Mouse (Mus musculus) CD8-positive naive resting alpha-beta T cell, adult 2 months (primary cell): Measurements from ENCODE around the gene Hyal2.
A peak's percentile ranks its signal among the peaks of the same experiment; 100 is the strongest.

Experiments
- DNase-seq, 2 experiments: peaks; one replicate each; pipeline ENCODE4 v3.0.0; 2022; ENCODE audit warnings: low read depth in 2 of 2, low spot score in 2 of 2

The Hyal2 gene

GRCm38 (mm10) chr9:107567702-107568319 is at the start of gene Hyal2:
TSS of gene Hyal2 (plus strand) at chr9:107567945.
- no peak for DNase-seq

- no peak for DNase-seq
Observed at GRCm38 (mm10) chr9:107520331-107520730, 47.4 kb upstream of the Hyal2 start.

DNA sequence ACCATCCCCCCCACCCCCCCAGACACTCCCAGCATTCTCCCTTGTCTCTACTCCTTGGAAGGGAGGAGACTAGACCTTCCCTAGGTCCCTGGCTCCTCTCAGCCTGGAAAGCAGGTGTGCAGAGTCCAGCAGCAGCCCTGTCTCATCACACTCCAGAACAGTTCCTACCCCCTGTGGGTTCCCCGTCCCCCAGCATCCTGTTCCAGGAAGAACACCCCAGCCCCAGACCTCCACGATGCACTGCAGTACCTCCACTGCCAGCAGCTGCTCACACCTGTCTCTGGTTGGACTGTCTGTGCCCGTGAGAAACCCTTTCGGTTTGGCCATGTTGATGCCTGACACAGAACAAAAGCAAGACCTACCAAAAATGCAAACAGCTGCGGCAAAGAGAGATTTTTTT is 46.6 kb upstream of the Hyal2 start:
- no peak for DNase-seq

GRCm38 (mm10) chr9:107521711-107522399 is 45.9 kb upstream of the Hyal2 start:
- no peak for DNase-seq

DNA sequence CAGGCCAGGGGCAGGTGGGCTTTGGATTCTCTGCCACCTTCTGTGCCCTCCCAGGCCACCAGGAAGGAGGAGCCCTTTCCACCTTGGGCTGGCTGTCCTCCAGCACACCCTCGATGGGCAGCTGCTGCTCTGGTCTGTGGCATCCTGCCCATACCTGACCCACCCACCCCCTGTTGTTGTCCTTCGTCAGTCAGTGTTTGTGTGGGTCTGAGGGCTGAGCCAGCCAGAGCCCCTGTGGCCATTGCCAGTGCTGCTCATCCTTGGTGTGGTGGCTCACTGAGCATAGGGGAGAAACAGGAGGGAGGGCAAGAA is 45.4 kb upstream of the Hyal2 start:
- DNase-seq = no peak

DNA sequence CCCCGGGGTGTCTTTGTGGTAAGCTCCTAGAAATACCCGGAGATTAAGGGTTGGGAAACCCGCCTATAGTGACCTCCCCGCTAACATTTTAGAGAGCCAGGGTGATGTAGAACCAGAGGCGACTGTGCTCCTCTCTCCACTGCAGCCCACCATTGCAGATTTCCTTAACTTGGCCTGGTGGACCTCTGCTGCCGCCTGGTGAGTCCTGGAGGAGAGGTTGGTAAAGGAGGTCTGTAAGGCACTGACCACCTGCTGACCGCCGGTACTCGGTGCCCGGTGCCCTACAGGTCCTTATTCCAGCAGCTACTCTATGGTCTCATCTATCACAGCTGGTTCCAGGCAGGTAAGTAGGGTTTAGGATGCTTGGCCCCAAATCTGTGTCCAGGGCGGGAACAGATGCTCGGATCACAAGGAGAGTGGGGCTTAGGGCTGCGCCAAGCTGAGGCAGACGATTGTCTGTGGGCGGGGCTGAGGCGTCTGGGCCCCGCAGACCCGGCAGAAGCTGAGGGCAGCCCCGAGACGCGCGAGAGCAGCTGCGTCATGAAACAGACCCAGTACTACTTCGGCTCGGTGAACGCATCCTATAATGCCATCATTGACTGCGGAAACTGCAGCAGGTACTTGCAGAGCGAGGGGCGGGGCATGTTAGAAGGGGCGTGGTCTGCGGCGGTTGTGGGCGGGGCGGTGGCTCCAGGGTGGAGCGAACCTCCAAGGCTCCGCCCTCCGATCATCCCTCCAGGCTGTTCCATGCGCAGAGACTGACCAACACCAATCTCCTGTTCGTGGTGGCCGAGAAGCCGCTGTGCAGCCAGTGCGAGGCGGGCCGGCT is 41.3 kb upstream of the Hyal2 start:
- DNase-seq = peak; percentile 74 to 85

DNA sequence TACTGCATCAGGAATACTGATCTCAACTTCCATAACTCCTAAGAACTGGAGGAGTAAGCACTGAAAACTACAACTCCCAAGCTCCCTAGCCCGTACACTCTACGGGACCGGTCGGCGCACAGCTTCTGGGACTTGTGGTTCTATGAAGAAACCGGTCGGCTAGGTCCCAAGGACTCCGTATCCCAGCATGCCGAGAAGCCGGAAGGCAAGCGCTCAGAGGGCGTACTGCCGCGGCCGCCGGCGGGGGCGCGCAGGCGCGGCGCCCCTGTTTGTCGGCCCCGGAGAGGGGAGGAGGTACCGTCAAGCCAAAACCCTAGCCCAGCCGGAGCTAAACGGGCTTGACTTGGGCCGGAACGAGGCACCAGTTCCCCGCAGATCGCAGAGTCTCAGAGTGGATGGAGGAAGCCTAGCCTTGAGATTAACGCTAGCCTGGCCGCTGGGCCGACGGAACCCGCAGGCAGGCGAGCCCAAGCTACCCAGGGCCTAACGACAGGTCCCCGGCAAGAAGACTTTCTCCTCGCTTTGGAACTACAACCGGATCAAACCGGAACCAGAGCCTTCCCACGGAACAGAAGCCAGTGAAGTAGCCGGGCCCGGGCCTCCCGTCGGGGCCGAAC is 33.8 kb upstream of the Hyal2 start, which contains the start of gene Tmem115:
Gene Tmem115 (plus strand): TSS at position 155 of the 617 bp plus-strand sequence.
- DNase-seq = peak; percentile 85 to 87

- no peak for DNase-seq
Observed at GRCm38 (mm10) chr9:107534408-107535202, 33.1 kb upstream of the Hyal2 start.

DNA sequence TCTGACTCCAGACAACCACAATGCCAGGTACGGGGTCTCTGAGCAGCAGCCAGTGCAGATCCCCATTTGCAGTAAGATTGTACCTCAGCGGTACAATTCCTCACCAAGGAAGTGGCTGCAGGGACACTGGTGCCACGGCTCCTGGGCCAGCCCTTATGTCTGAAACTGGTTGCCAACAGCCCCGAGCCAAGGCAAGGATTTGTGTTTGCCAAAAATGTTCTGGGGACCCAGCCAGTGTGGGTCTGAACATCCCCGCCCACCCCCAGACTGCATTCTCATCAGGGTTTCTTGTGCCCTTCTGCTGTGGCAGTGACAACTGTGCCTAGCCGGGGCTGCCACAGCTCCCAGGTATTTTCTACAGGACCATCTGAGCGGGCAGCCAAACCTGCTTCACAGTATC is 29.5 kb upstream of the Hyal2 start:
- no peak for DNase-seq

DNA sequence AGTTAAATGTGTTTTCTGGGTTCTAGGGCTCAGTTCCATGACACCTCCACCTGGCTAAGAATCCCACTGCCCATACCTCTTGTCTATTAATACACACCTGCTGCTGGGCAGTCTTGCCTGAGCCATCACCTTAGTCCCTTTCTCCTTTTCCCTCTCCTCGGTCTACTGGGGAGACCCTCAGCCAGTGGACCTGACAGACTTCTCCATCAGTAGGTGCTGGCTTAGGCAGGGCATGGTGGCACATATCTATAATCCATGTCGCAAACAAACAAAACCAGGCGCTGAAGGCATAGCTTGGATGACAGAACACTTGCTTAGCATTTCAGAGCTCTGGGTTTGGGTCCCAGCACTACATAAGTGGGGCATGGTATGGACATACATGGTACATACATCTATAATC is 29.0 kb upstream of the Hyal2 start:
- no peak for DNase-seq

GRCm38 (mm10) chr9:107539940-107540339 is 27.8 kb upstream of the Hyal2 start:
- no peak for DNase-seq

DNA sequence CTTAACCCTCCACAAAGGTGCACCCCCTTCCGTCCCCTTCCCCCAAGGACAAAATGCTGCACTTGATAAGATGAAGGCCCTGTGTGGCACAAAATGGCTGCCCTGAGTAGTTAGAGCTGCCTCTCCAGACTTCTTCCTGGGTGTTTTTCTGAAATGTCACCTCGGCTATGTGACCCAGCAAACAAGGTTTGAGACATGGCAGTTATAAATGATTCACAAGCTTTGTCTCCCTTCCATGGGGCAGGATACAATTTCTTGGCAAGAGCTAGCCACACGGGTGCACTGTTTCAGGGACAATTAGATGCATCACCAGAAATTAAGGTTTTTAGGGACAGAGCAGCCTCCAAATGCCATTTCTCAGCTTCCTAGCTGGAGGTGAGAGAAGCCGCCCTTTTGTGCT is 27.3 kb upstream of the Hyal2 start:
- DNase-seq = no peak

DNA sequence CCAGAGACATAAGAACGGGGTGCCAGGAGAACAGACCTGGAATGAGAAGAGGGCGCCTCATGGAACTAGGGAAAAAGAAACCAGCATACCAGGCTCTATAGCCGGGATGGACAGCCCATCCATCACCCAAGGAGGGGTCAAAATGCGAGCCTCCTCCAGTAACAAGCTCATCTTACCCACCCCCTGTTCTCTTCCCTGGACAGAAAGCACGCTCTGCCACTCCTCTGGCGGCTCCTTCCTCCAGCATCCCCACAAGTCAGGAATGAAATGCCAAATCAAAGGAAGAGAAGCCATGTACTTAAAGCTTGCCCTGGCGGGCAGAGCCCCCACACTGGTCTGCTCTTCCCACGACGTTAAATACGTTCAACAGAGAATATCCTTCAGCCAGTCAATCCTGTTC is 26.7 kb upstream of the Hyal2 start:
- DNase-seq = no peak

- peak; percentile 88 to 95 for DNase-seq
Observed at GRCm38 (mm10) chr9:107541474-107542351, 26.0 kb upstream of the Hyal2 start, which contains the start of the genes Cyb561d2 and Nprl2. TSS of gene Cyb561d2 (minus strand) at chr9:107542193. TSS of gene Nprl2 (plus strand) at chr9:107542226.

- DNase-seq = no peak
Observed at GRCm38 (mm10) chr9:107542352-107542686, 25.4 kb upstream of the Hyal2 start.

- DNase-seq = no peak
Observed at GRCm38 (mm10) chr9:107542721-107543120, 25.0 kb upstream of the Hyal2 start.

DNA sequence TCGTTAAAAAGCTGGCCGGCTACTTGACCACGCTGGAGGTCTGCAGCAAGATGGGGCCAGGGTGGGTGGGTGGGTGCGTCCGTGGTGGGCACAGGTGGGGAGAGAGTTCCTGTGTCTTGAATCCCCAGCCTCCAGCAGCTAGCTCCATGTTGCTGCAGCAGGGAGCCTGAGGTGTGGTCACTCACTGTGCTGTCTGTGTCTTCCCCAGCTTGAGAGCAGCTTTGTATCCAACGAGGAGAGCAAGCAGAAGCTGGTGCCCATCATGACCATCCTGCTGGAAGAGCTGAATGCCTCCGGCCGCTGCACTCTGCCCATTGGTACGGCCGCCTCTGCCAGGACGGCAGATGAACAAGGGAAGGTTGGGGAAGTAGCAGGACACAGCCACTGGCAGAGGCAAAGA is 24.4 kb upstream of the Hyal2 start:
- DNase-seq = no peak

DNA sequence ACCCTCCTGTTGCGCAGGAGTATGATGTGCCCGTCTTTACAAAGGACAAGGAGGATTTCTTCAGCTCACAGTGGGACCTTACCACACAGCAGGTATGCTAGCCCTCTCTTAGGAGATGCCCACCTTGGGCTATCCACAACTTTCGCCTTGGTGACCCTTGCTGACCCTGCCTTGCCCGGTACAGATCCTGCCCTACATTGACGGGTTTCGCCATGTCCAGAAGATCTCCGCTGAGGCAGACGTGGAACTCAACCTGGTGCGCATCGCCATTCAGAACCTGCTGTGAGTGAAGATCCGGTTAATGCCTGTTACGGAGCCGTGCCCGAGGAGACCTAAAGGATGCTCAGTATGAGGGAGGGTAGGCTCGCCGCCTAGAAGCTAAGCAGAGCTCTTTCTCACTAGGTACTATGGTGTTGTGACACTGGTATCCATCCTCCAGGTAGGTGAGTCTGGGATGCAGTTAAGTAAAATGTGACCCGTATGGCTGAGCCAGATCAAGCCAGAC is 23.5 kb upstream of the Hyal2 start:
- DNase-seq = no peak

DNA sequence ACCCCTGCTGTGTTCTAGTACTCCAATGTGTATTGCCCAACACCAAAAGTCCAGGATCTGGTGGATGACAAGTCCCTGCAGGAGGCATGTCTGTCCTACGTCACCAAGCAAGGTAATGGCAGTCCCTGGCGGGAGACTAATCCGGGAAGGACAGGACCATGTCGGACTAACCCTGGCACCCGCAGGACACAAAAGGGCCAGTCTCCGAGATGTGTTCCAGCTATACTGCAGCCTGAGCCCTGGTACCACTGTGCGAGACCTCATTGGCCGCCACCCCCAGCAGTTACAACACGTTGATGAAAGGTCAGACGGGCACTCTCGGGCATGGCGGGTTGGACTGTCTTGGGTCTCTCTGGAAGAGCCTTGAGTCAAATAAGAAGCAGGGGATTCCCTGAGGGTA is 23.0 kb upstream of the Hyal2 start:
- DNase-seq = no peak

- DNase-seq = no peak
Observed at GRCm38 (mm10) chr9:107545199-107545598, 22.5 kb upstream of the Hyal2 start.
